Mouse (Mus musculus): ENCODE data around the gene Dennd6b.

Dennd6b gene

GRCm38 (mm10) chr15:89196313-89196706 lies at the start of gene Dennd6b:
TSS of gene Dennd6b (minus strand) at chr15:89196496.
- peak; percentile 95 for DNase-seq (ENCODE audit: low read depth, low spot score)

- no peak for DNase-seq (ENCODE audit: low read depth, low spot score)
Observed at GRCm38 (mm10) chr15:89241025-89241424, 44.7 kb upstream of the Dennd6b start.

DNA sequence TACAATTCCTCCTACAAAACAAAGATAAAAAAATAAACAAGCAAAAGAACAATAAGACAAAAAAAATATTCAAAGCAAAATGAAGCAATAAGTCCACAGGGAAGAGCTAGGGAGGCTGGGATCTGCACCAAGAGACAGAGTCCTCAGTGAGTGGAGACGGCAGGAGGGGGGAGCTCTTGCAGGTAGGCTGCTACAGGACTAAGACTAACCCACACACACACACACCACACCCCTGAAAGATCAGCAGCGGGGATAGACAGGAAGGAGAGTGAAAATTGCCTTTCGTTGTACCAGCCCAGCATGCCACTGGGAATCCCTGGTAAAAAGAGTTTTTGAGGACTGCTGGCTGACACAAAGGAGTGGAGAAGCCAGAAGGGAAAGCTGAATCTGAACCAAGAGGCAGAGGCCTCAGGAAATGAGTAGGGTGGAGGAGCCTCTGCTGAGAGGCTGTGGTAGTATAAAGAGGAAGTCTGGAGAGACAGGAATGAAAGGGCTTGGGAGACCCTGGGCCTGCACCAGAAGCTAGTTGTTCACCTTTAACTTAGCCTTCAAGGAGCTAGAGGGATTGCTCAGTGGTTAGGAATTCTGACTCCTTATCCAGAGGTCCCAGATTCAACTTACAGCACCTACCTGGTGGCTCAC lies 43.6 kb upstream of the Dennd6b start:
- DNase-seq (ENCODE audit: low read depth, low spot score), result no peak

GRCm38 (mm10) chr15:89234052-89234451 lies 37.8 kb upstream of the Dennd6b start:
- DNase-seq (ENCODE audit: low read depth, low spot score), result no peak

DNA sequence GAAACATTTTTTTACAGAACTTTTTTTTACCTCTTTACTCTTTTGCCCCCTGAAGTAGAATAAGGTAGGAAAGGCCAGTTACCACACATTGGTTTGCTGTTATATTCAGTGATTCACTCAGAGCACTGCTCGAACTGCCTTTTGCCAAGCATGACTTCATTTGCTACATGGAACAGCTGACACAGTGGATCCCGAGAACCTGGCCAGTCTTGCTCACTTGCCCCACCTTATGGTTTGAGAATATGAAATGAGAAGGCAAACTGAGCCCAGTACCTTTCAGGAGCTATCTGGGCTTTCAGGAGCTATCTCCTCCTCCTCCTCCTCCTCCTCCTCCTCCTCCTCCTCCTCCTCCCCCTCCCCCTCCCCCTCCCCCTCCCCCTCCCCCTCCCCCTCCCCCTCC lies 37.3 kb upstream of the Dennd6b start:
- DNase-seq (ENCODE audit: low read depth, low spot score), result no peak

- DNase-seq (ENCODE audit: low read depth, low spot score), result no peak
Observed at GRCm38 (mm10) chr15:89215611-89216233, 19.4 kb upstream of the Dennd6b start.

DNA sequence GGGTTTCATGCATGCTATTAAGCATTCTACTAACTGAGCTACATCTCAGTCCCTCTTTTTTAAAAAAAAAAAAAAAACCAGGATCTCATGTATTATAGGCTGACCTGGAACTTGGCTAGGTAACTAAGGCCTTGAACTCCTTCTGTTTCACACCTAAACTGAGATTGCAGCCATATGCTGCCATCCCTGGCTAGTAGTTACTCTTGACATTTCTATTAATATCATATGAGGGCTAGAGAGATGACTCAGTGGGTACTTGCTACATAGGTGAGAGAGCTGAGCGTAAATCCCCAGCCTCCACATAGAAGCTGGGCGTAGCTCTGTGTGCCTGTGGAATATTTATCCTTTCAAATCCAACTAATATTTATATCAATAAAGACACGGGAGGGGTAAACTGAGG lies 18.7 kb upstream of the Dennd6b start:
- DNase-seq (ENCODE audit: low read depth, low spot score), result no peak

DNA sequence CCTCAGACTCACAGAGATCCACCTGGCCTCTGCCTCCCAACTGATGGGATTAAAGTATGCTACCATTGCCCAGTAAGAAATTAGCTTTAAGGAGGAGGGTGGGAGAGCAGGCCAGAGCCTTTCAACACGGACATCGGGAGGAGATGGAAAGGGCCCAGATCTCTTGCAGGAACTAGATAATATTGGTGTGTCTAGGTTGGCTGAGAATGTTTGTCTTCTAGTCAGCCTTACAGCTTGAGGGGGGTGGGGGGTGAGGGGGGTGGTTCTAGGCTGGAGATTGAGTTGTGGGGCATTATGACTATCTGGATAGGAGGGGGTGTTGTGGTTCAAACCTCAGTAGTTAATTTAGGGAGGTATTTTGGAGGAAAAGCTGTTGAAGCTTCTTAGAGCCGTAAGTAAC lies 17.2 kb upstream of the Dennd6b start:
- no peak for DNase-seq (ENCODE audit: low read depth, low spot score)

GRCm38 (mm10) chr15:89212495-89212894 lies 16.2 kb upstream of the Dennd6b start:
- DNase-seq (ENCODE audit: low read depth, low spot score), result no peak

DNA sequence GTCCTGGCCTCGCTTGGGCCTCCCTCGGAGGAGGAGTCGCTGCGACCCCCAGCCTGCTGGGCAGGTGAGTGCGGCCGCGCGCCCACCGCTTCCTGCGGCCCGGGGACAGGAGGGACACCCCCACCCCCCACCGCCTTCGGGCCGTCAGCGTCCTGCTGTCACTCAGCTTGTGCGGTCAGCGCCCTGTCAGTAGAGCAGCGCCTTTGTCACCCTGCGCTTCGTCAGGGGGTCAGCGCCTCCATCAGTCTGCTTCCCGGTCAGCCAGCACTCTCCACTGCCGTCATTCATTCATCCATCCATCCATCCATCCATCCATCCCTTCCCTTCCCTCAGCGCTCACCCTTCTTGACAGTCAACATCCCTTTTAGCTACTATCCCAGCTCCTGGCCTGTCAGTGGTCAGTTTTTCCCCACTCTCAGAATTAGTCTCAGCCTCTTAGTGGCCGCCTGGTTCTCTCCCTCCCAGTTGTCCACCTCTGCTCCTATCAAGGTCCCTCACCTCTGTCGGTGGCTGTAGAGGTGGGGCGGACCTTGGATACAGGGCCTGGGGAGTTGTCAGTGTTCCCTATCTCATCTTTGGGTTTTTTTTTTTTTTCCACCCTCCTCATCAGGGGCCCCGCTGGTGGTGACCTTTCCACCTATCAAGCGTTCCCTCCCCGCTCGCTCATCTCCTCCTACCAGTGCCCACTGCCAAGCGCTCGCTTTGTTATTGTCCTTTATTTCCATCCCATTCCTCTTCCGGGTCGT lies 15.6 kb upstream of the Dennd6b start:
- DNase-seq (ENCODE audit: low read depth, low spot score), result peak; percentile 23

- peak; percentile 51 for DNase-seq (ENCODE audit: low read depth, low spot score)
Observed at GRCm38 (mm10) chr15:89210915-89211715, 14.8 kb upstream of the Dennd6b start, which contains the start of gene Ppp6r2. TSS of gene Ppp6r2 (plus strand) at chr15:89211553.

GRCm38 (mm10) chr15:89209886-89210761 lies 13.8 kb upstream of the Dennd6b start:
- DNase-seq (ENCODE audit: low read depth, low spot score), result peak; percentile 62

DNA sequence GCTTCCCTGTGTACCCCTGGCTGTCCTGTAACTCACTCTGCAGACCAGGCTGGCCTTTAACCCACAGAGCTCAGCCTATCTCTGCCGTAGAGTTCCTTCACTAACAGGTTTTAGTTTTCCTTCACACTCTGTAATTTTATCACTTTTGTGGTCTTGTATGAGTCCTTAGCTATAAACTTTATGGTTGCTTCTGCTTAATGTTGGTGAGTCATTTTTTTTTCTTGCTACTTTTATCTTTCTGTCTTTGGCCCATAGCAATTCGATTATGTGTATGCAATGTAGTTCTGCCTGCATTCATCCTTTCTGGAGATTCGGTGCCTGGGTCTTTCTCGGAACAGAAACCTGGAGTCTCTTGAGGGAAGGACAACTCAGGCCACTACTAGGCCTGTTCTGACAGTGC lies 11.2 kb upstream of the Dennd6b start:
- no peak for DNase-seq (ENCODE audit: low read depth, low spot score)

DNA sequence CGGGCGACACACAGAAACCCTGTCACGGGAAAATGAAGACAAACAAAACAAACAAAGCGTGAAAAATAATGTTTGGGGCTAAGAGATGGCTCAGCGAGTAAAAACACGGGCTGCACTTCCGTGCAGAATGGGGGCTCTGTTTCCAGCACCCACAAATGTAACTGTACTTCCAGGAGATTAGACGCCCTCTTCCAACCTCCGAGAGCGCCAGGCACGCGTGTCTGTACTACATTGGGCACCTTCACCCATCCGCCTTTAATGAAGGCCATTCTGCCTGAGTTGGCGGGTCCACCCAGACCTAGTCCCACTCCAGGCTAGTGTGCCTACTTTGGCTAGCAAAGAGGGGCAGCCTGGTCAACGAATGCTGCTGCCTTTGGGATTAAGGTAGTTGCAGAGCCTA lies 760 bp upstream of the Dennd6b start:
- no peak for DNase-seq (ENCODE audit: low read depth, low spot score)

GRCm38 (mm10) chr15:89195690-89196312 lies 495 bp downstream of the Dennd6b start:
- DNase-seq (ENCODE audit: low read depth, low spot score), result peak; percentile 67

- DNase-seq (ENCODE audit: low read depth, low spot score), result no peak
Observed at GRCm38 (mm10) chr15:89195261-89195681, 1.0 kb downstream of the Dennd6b start.

DNA sequence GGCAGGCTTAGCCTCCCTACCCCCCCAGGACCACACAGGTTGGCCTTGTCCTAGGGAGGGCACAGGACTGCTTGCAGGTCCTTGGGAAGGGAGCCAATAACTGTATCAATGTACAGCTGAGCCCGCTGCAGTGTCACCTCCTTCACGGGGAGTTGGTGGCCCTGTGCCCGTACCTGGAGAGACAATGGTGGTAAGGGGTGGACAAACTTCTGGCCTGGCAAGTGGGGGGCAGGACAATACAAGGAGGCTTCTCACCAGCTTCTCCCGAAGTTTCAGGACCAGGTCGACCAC lies 11.4 kb downstream of the Dennd6b start:
- DNase-seq (ENCODE audit: low read depth, low spot score), result no peak

GRCm38 (mm10) chr15:89184141-89184936 lies 12.0 kb downstream of the Dennd6b start:
- DNase-seq (ENCODE audit: low read depth, low spot score), result no peak

GRCm38 (mm10) chr15:89182842-89183241 lies 13.5 kb downstream of the Dennd6b start:
- DNase-seq (ENCODE audit: low read depth, low spot score), result no peak

DNA sequence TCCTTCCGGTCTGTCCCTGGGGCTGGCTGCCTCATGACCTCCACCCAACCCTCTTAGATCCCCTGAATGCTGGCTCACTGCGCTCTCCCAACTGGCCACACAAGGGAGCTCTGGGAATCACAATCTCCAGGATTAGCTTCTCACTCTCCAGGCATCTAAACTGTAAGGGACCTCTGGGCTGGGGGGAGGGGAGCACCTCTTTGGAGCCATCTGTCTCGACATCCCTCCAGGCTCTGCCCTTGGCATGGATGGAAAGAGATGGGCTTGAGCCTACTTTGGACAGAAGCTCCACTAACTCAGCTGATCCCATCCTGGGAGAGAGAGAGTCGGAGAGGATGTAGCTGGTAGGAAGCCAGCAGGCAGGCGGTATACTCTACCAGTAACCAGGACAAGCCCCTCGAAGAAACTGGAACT lies 14.0 kb downstream of the Dennd6b start:
- DNase-seq (ENCODE audit: low read depth, low spot score), result no peak
